Mouse (Mus musculus) forebrain, embryonic 15.5 days (tissue): ENCODE data around the gene 2810006K23Rik. TPM values are rescaled to one million over a fixed set of nuclear protein-coding genes. Genes with fewer than 3 reads are reported as not detected.
"Not testable (repeated sequence)": the region's sequence is repeated elsewhere in the genome, so short reads cannot be mapped to it uniquely, and the experiment has no call there.

Experiments
- ATAC-seq: fragments of 200-750 bp; cut with Nextera tagmentation; replicated peaks from 2 replicates; pipeline ENCODE4 v1.8.0; 2017; ENCODE audit warnings: mild to moderate bottlenecking, moderate TSS enrichment, moderate library complexity
- H3K27ac ChIP-seq: fragments of 300-500 bp; sonication (generic); replicated peaks from 2 replicates; pipeline ENCODE4 v1.5.1; 2015; ENCODE audit warnings: mild to moderate bottlenecking, inconsistent platforms
- H3K27me3 ChIP-seq: fragments of 300-500 bp; sonication (generic); 2 replicates; pipeline ENCODE4 v1.6.1; 2015; ENCODE audit warnings: inconsistent platforms
- H3K36me3 ChIP-seq: fragments of 300-500 bp; sonication (generic); 2 replicates; pipeline ENCODE4 v1.6.1; 2015; ENCODE audit warnings: mild to moderate bottlenecking, inconsistent platforms
- H3K4me1 ChIP-seq: fragments of 300-500 bp; sonication (generic); 2 replicates; pipeline ENCODE4 v1.6.1; 2015; ENCODE audit warnings: inconsistent platforms
- H3K4me2 ChIP-seq: fragments of 300-500 bp; sonication (generic); replicated peaks from 2 replicates; pipeline ENCODE4 v1.6.1; 2015; ENCODE audit warnings: mild to moderate bottlenecking, inconsistent platforms
- H3K4me3 ChIP-seq: fragments of 300-500 bp; sonication (generic); 2 replicates; pipeline ENCODE4 v1.5.1; 2015; ENCODE audit warnings: mild to moderate bottlenecking, inconsistent platforms
- H3K9ac ChIP-seq: fragments of 300-500 bp; sonication (generic); replicated peaks from 2 replicates; pipeline ENCODE4 v1.6.1; 2015; ENCODE audit warnings: mild to moderate bottlenecking, inconsistent platforms
- H3K9me3 ChIP-seq: fragments of 300-500 bp; sonication (generic); 2 replicates; pipeline ENCODE4 v1.6.1; 2016; ENCODE audit warnings: inconsistent platforms
- WGBS: fragments of 180-500 bp; shearing (Covaris S2); methylation state at CpG from one replicate; pipeline ENCODE4 v1.1.7; 2015; ENCODE audit warnings: mixed read lengths; 5-methylcytosine and 5-hydroxymethylcytosine counted together
- polyA plus RNA-seq: library from polyadenylated mRNA; unstranded; fragments of >200 nt; fragmentation: Nextera tagmentation; extraction: Ambion mirVana; gene quantifications from 2 replicates; pipeline ENCODE4 v1.2.1, GENCODE M21; 2015

Gene 2810006K23Rik
- 19.0 and 22.6 TPM in 2 replicates for polyA plus RNA-seq

DNA sequence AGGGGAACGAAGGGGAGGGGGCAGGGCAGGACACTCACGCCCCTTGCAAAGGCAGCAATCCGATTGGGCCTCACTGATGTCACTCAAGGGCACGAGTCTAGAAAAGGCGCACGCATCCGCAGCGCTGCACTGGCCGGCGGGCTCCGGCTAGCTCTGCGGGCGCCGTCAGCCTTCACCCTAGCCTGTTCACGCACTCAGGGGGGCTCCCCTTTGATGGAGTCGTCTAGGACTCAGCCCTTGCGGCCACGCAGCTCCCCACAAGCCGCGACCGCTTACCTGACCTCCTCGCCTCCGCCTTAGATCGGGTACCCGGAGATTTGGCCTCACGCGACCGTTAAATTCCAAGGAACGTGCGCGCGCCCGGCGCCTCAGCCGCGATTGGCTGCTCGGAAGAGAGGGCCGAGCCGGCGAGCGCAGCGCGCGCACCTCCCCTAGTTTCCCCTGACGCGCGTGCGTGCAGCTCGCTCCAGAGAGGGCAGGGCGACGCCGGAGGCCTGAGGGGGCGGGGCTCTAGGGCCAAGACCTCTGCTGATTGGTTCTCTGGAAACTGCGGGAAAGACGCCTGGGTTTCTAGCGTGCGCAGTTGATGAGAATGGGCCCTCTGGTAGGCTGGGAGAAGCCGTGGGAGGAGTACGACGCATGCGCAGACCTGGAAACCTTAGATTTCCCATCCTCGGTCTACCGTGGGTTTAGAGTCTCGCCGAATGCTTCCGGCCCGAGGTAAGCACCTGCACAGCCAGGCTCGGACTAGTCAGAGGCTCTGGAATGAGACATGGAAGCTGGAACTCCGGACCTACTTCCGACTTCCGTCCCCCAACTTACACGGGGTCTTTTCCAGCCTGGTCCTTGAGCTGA is at the start of gene 2810006K23Rik, which contains the start of gene Mphosph9:
Gene 2810006K23Rik (plus strand): TSS at position 580 of the 855 bp plus-strand sequence.
Gene Mphosph9 (minus strand): TSS at position 463 of the 855 bp plus-strand sequence.
- Histone ChIP-seq H3K4me1 (peaks cover 23% of the 10 kb centered on the region), H3K36me3 (peaks cover 13% of the 10 kb centered on the region; the same call in 1 of the 2 replicates), H3K9me3 (no peaks in the 10 kb centered on the region), H3K9ac (peak within 1 kb of the TSS; percentile 84), H3K27ac (peak within 1 kb of the TSS; percentile 99), H3K4me2 (peak within 1 kb of the TSS; percentile 93), H3K4me3 (peak within 1 kb of the TSS; percentile 88), H3K27me3 (no peaks in the 10 kb centered on the region)
- ATAC-seq = peak; percentile 98
- WGBS = under 1% methylated on average over 72 of the region's 72 CpGs

DNA sequence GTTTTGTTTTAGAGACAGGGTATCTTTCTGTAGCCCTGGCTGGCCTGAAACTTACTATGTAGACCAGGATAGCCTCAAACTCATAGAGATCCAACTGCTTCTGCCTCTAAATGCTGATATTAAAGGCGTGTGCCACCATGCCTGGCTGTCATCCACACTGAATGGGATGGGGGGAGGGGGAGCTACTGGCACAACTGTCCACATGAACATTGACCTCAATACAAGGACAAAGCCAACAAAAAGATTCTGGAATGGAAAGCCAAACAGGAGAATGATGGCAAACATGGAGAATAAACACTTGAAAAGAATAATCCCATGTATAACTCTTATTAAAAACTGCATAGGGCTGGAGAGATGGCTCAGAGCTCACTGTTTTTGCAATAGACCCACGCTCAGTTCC is 45.0 kb upstream of the 2810006K23Rik start:
- H3K4me2 ChIP-seq = no peak overlapping the region
- 93% methylated on average over 2 of the region's 2 CpGs for WGBS
- no peaks in the 10 kb centered on the region for H3K9me3 ChIP-seq
- H3K4me3 ChIP-seq = no peak overlapping the region
- no peak overlapping the region for H3K9ac ChIP-seq
- H3K27ac ChIP-seq = no peak overlapping the region
- peaks cover 66% of the 10 kb centered on the region for H3K36me3 ChIP-seq
- H3K4me1 ChIP-seq = no peaks in the 10 kb centered on the region
- H3K27me3 ChIP-seq = no peaks in the 10 kb centered on the region
- no peak for ATAC-seq

DNA sequence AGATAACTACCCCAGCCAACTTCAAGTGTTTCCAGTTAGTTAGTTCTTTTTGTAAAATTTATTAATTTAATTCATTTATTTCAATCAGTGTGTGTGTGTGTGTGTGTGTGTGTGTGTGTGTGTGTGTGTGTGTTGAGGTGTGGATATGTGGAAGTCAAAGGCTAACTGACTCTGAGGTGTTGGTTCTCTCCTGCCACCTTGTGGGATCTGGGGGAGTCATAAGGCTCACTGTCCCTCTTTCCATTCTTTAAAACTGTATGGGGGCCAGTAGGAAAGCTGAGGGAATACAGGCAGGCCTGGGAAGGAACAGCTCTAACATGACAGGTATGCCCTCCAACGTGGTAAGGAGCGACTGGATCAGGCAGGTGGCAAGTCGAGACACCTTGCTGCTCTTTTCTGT is 43.6 kb upstream of the 2810006K23Rik start:
- H3K4me3 ChIP-seq = no peak overlapping the region
- no peak overlapping the region for H3K27ac ChIP-seq
- no peak overlapping the region for H3K9ac ChIP-seq
- no peaks in the 10 kb centered on the region for H3K27me3 ChIP-seq
- no peak for ATAC-seq
- no peaks in the 10 kb centered on the region for H3K4me1 ChIP-seq
- no peak overlapping the region for H3K4me2 ChIP-seq
- no peaks in the 10 kb centered on the region for H3K9me3 ChIP-seq
- H3K36me3 ChIP-seq = peaks cover 70% of the 10 kb centered on the region
- 60% methylated on average over 3 of the region's 3 CpGs for WGBS

DNA sequence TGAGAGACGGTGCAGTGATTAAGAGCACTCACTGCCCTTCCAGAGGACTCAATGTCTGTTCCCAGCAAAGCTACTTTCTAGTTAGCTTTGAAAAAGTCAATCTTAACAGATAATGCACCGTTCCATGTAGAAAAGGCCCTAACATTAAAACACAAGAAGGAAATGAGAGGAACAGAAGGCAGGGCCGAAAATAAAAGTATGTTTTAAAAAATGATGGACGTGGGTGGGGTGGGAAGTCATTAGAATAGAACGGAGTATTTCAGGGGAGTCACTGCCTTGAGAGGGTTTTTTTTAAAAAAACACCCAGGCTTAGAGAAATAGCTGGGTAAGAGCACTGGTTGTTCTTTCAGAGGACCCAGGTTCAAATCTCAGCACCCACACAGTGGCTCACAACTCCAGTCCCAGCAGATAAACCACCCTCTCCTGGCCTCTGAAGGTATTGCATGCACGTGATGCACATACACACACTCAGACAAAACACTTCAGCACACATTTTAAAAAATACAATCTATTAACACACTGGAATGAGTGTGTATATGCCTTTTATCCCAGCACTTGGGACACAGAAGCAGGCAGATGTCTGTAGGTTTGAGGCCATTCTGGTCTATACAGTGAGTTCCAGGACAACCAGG is 40.2 kb upstream of the 2810006K23Rik start:
- 98% methylated on average over 6 of the region's 6 CpGs for WGBS
- H3K4me2 ChIP-seq = no peak overlapping the region
- H3K4me1 ChIP-seq = no peaks in the 10 kb centered on the region
- H3K27me3 ChIP-seq = no peaks in the 10 kb centered on the region
- ATAC-seq = no peak
- peaks cover 79% of the 10 kb centered on the region for H3K36me3 ChIP-seq
- no peak overlapping the region for H3K4me3 ChIP-seq
- no peaks in the 10 kb centered on the region for H3K9me3 ChIP-seq
- H3K27ac ChIP-seq = no peak overlapping the region
- no peak overlapping the region for H3K9ac ChIP-seq

DNA sequence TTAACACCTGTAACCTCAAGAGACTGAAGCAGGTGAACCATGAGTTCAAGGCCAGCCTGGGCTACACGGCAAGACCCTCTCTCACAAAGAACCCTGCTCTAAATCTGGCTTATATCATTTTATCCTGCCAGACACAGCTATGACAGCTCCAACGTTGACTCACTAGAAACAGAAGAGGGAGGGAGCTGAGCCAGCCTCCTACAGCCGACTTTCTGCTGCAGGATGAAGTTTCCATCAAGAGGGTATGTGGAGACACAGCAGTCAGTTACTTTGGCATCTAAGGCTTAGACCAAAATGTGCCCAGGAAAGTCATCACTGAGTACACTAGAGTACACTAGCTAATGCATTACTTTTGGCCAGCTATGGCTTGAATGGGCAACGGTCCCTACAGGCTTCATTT is 37.7 kb upstream of the 2810006K23Rik start:
- Histone ChIP-seq H3K4me1 (no peaks in the 10 kb centered on the region), H3K27ac (no peak overlapping the region), H3K27me3 (no peaks in the 10 kb centered on the region), H3K9me3 (no peaks in the 10 kb centered on the region), H3K9ac (no peak overlapping the region), H3K4me3 (no peak overlapping the region), H3K36me3 (peaks cover 79% of the 10 kb centered on the region), H3K4me2 (no peak overlapping the region)
- no peak for ATAC-seq
- 97% methylated on average over 4 of the region's 4 CpGs for WGBS

DNA sequence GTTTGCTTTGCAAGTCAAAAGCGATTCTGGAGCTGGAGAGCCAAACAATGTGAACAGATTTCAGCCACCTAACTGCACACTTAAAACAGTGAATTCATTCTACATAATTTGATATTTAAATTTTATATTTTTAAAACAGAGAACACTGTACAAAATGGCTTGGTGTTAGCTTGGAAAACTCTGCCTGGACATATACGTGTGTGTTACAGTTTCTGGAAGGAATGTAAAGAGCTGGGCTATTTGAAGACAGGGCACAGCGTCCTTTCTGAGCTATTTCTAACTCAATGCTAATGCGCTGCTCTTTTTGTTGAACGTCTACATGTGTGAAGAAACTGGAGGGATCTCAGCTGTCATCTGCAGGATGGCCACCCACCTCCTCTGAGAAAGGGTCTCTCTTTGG is 33.9 kb upstream of the 2810006K23Rik start:
- H3K27ac ChIP-seq = no peak overlapping the region
- WGBS = 90% methylated on average over 5 of the region's 5 CpGs
- H3K9ac ChIP-seq = no peak overlapping the region
- H3K27me3 ChIP-seq = no peaks in the 10 kb centered on the region
- H3K4me1 ChIP-seq = no peaks in the 10 kb centered on the region
- ATAC-seq = no peak
- no peak overlapping the region for H3K4me3 ChIP-seq
- no peaks in the 10 kb centered on the region for H3K9me3 ChIP-seq
- no peak overlapping the region for H3K4me2 ChIP-seq
- H3K36me3 ChIP-seq = peaks cover 80% of the 10 kb centered on the region

DNA sequence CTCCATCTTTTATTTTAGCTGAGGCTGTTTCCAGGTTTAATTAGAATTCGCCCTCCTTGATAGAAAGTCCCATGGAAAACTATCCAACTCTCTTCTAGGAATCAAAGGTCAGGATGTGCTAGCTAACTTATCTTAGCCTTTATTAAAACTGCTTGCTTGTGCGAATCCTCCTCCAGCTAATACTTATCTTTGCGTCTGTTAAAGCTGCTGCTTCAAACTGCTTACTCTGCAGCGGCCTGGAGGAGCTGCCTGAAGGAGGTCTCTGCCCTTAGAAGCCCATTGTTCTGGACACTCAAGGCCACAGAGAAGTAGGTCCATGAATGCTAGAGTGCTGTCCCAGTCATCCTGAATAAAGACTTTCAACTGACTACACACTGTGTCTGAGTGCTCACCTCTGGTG is 31.4 kb upstream of the 2810006K23Rik start:
- ATAC-seq = no peak
- Histone ChIP-seq H3K27ac (no peak overlapping the region), H3K27me3 (no peaks in the 10 kb centered on the region), H3K36me3 (peaks cover 60% of the 10 kb centered on the region), H3K9ac (no peak overlapping the region), H3K4me3 (no peak overlapping the region), H3K4me2 (no peak overlapping the region), H3K4me1 (no peaks in the 10 kb centered on the region), H3K9me3 (no peaks in the 10 kb centered on the region)
- WGBS = 91% methylated on average over 4 of the region's 4 CpGs

DNA sequence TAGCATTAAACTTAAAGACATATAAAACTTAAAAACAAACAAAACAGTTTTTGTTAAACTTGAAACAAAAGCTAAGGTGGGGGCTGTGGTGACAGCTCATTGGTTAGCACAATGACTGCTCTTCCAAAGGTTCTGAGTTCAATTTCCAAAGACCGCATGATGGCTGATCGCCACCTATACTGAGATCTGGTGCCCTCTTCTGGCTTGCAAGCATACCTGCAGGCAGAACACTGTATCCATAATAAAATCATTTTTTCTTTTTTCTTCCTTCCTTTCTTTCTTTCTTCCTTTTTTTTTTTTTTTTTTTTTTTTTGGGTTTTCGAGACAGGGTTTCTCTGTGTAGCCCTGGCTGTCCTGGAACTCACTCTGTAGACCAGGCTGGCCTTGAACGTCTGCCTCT is 28.6 kb upstream of the 2810006K23Rik start:
- peaks cover 49% of the 10 kb centered on the region for H3K36me3 ChIP-seq
- not testable (repeated sequence) for H3K4me1 ChIP-seq, ATAC-seq, H3K9ac ChIP-seq, H3K4me3 ChIP-seq, H3K4me2 ChIP-seq, H3K27ac ChIP-seq, H3K27me3 ChIP-seq, H3K9me3 ChIP-seq
- 59% methylated on average over 3 of the region's 4 CpGs for WGBS

DNA sequence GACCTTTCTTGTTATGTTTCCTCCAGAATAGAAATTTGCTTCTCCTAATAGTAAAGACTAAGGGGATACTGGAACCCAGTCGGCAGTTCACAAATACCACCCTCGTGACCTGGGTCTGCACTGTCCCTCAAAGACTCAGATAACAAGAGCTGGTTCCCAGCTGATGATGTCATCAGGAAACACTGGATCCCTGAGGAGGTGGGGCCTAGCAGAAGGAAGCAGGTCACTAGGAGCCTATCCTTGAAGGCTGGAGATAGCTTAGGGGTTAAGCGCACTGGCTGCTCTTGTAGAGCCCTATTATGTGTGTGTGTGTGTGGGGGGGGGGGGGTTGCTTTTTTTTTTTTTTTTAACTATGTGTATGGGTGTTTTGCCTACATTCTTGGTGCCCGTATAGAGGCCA is 27.8 kb upstream of the 2810006K23Rik start:
- WGBS = 83% methylated on average over 4 of the region's 4 CpGs
- Histone ChIP-seq H3K4me2 (no peak overlapping the region), H3K27me3 (no peaks in the 10 kb centered on the region), H3K9ac (no peak overlapping the region), H3K4me3 (no peak overlapping the region), H3K4me1 (no peaks in the 10 kb centered on the region), H3K9me3 (no peaks in the 10 kb centered on the region), H3K36me3 (peaks cover 47% of the 10 kb centered on the region), H3K27ac (no peak overlapping the region)
- no peak for ATAC-seq

DNA sequence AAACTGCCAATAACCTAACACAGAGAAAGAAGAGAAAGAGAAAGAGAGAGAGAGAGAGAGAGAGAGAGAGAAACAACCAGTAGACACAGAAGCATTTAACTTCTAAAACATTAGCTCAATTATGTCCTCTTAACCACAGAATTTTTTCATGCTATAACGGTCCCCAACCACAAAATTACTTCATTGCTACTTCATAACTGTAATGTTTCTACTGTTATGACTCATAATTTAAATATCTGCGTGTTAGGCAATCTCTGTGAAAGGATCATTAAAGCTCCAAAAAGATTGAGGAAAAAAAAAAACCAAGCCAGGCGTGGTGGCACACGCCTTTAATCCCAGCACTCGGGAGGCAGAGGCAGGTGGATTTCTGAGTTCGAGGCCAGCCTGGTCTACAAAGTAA is 25.0 kb upstream of the 2810006K23Rik start:
- not testable (repeated sequence) for ATAC-seq, H3K4me3 ChIP-seq, H3K4me1 ChIP-seq, H3K9me3 ChIP-seq, H3K9ac ChIP-seq, H3K27ac ChIP-seq, H3K27me3 ChIP-seq, H3K4me2 ChIP-seq
- WGBS = 92% methylated on average over 6 of the region's 6 CpGs
- peaks cover 51% of the 10 kb centered on the region for H3K36me3 ChIP-seq

DNA sequence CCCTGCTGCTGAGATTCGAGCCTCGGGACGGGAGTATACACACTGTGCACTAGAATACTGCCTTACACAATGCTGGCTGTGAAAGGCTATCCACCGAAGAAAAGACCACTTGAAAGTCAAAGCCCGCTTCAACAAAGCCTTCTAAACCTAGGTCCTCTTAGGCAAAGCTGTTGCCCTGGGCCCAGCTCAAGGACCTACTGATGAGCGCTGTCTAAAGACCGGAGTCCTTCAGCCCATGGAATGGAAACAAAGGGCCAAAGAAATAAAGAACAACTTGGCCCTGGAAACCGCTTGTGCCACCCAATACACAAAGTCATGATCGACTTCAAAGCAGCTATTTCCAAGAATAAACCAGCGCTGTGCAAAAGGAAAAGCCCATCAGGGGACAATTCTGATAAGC is 18.7 kb upstream of the 2810006K23Rik start:
- no peak for ATAC-seq
- Histone ChIP-seq H3K36me3 (peaks cover 57% of the 10 kb centered on the region), H3K27me3 (no peaks in the 10 kb centered on the region), H3K9ac (no peak overlapping the region), H3K4me3 (no peak overlapping the region), H3K9me3 (no peaks in the 10 kb centered on the region), H3K27ac (no peak overlapping the region), H3K4me1 (no peaks in the 10 kb centered on the region; the same call in 1 of the 2 replicates), H3K4me2 (no peak overlapping the region)
- 61% methylated on average over 10 of the region's 10 CpGs for WGBS

DNA sequence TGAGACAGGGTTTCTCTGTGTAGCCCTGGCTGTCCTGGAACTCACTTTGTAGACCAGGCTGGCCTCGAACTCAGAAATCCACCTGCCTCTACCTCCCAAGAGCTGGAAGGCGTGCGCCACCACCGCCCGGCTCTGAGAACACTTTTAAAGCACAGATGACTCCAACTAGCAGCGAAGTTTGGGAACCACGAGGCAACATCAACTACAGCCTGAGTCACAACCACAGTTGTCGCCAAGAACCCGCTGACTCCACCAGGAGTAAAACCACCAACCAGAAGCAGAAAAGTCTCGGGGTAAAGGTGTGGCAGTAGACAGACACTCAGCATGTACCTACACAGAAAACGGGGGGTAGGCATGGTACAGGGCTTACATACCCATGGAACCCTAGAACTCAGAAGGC is 17.8 kb upstream of the 2810006K23Rik start:
- no peaks in the 10 kb centered on the region for H3K27me3 ChIP-seq
- WGBS = 94% methylated on average over 11 of the region's 11 CpGs
- H3K36me3 ChIP-seq = peaks cover 63% of the 10 kb centered on the region
- no peak overlapping the region for H3K4me3 ChIP-seq
- H3K27ac ChIP-seq = no peak overlapping the region
- ATAC-seq = no peak
- H3K4me2 ChIP-seq = no peak overlapping the region
- H3K9me3 ChIP-seq = no peaks in the 10 kb centered on the region
- no peak overlapping the region for H3K9ac ChIP-seq
- H3K4me1 ChIP-seq = no peaks in the 10 kb centered on the region; the same call in 1 of the 2 replicates
